28 mouse cellular contexts compared by ENCODE assay signal in genomic region chr15:65632440-65632839, GRCm38 (mm10).
"Had no signal": no experiment of that assay in that cellular context is flagged by ENCODE, and none has a peak within 500 bp of the region (broad histone marks: within the 10 kb centered on the region; RNA-seq: fewer than 3 reads in every experiment).

No protein-coding gene starts in this region.

- H3K4me2 ChIP-seq: embryonic facial prominence, embryonic 12.5 days; embryonic facial prominence, embryonic 13.5 days; embryonic facial prominence, embryonic 15.5 days; forebrain, embryonic 12.5 days; forebrain, embryonic 13.5 days; forebrain, embryonic 15.5 days had no signal

- H3K27me3 ChIP-seq: embryonic facial prominence, embryonic 12.5 days; embryonic facial prominence, embryonic 13.5 days; embryonic facial prominence, embryonic 15.5 days; forebrain, embryonic 12.5 days; forebrain, embryonic 13.5 days; forebrain, embryonic 15.5 days had no signal

- H3K9ac ChIP-seq: embryonic facial prominence, embryonic 12.5 days; embryonic facial prominence, embryonic 13.5 days; embryonic facial prominence, embryonic 15.5 days; forebrain, embryonic 12.5 days; forebrain, embryonic 13.5 days; forebrain, embryonic 15.5 days; forebrain, postnatal 0 days had no signal

- H3K4me3 ChIP-seq: embryonic facial prominence, embryonic 10.5 days; embryonic facial prominence, embryonic 12.5 days; embryonic facial prominence, embryonic 13.5 days; embryonic facial prominence, embryonic 15.5 days; erythroblast, embryonic 14.5 days; forebrain, embryonic 10.5 days; forebrain, embryonic 12.5 days; forebrain, embryonic 13.5 days; forebrain, embryonic 15.5 days; gastrocnemius, adult 2 months; heart, adult 2 months had no signal

- DNase-seq: cerebellum, adult 8-10 months; cerebellum, adult 9-10 months; cerebellum, adult 9-11 months; cerebellum, postnatal 10 days; cerebellum, postnatal 14 days; cerebellum, postnatal 25 days; cerebellum, postnatal 36 days; embryo, embryonic 11 days; forebrain, postnatal 0 days; gastrocnemius, adult 2 months; gastrocnemius, postnatal 10 days; gastrocnemius, postnatal 14 days; gastrocnemius, postnatal 25 days; gastrocnemius, postnatal 36 days; heart, adult 11 months; heart, adult 18-20 months; heart, adult 2 months had no signal

- H3K9me3 ChIP-seq: embryonic facial prominence, embryonic 10.5 days; embryonic facial prominence, embryonic 12.5 days; embryonic facial prominence, embryonic 13.5 days; embryonic facial prominence, embryonic 15.5 days; forebrain, embryonic 10.5 days; forebrain, embryonic 12.5 days; forebrain, embryonic 13.5 days; forebrain, embryonic 15.5 days had no signal

- ATAC-seq: forebrain, embryonic 13.5 days; forebrain, embryonic 14.5 days; forebrain, embryonic 15.5 days; forebrain, embryonic 16.5 days; forebrain, postnatal 0 days had no signal

- H3K4me1 ChIP-seq: embryonic facial prominence, embryonic 10.5 days; embryonic facial prominence, embryonic 12.5 days; embryonic facial prominence, embryonic 13.5 days; embryonic facial prominence, embryonic 15.5 days; forebrain, embryonic 10.5 days; forebrain, embryonic 12.5 days; forebrain, embryonic 13.5 days; forebrain, embryonic 15.5 days had no signal

- H3K36me3 ChIP-seq: embryonic facial prominence, embryonic 10.5 days; embryonic facial prominence, embryonic 12.5 days; embryonic facial prominence, embryonic 13.5 days; embryonic facial prominence, embryonic 15.5 days; forebrain, embryonic 10.5 days; forebrain, embryonic 12.5 days; forebrain, embryonic 15.5 days had no signal

- H3K27ac ChIP-seq: embryonic facial prominence, embryonic 10.5 days; embryonic facial prominence, embryonic 12.5 days; embryonic facial prominence, embryonic 13.5 days; embryonic facial prominence, embryonic 15.5 days; forebrain, embryonic 10.5 days; forebrain, embryonic 12.5 days; forebrain, embryonic 13.5 days; forebrain, embryonic 15.5 days; gastrocnemius, adult 2 months; heart, adult 2 months had no signal
